Mouse (Mus musculus) kidney, postnatal 0 days (tissue): ENCODE measurements around the gene Itm2b. TPM values are rescaled to one million over a fixed set of nuclear protein-coding genes. Genes with fewer than 3 reads are reported as not detected.

ENCODE experiments used
- ATAC-seq: fragments of 200-750 bp; cut with Nextera tagmentation; replicated peaks from 2 replicates; pipeline ENCODE4 v1.8.0; 2017; ENCODE audit warnings: low read depth, moderate number of reproducible peaks, moderate TSS enrichment, moderate library complexity; ENCODE audit not compliant: low FRiP score
- DNase-seq: peaks from one replicate; pipeline ENCODE4 v3.0.0-alpha.2; 2016; ENCODE audit warnings: low spot score
- H3K27ac ChIP-seq: fragments of 300-500 bp; sonication (generic); 2 replicates; pipeline ENCODE4 v1.5.1; 2014; ENCODE audit warnings: mild to moderate bottlenecking
- H3K27me3 ChIP-seq: fragments of 300-500 bp; sonication (generic); 2 replicates; pipeline ENCODE4 v1.6.1; 2014; ENCODE audit warnings: low read length, mixed read lengths; ENCODE audit not compliant: insufficient read depth
- H3K36me3 ChIP-seq: fragments of 300-500 bp; sonication (generic); 2 replicates; pipeline ENCODE4 v1.6.1; 2014; ENCODE audit warnings: low read length, mixed read lengths; ENCODE audit not compliant: insufficient read depth
- H3K4me1 ChIP-seq: fragments of 300-500 bp; sonication (generic); replicated peaks from 2 replicates; pipeline ENCODE4 v1.6.1; 2014; ENCODE audit warnings: antibody characterized with exemption, low read length, mixed read lengths; ENCODE audit not compliant: insufficient read depth
- H3K4me2 ChIP-seq: fragments of 300-500 bp; sonication (generic); 2 replicates; pipeline ENCODE4 v1.6.1; 2014; ENCODE audit warnings: mild to moderate bottlenecking, low read length, moderate library complexity, mixed read lengths
- H3K4me3 ChIP-seq: fragments of 300-500 bp; sonication (generic); replicated peaks from 2 replicates; pipeline ENCODE4 v1.5.1; 2014; ENCODE audit warnings: low read depth, low read length
- H3K9ac ChIP-seq: fragments of 300-500 bp; sonication (generic); 2 replicates; pipeline ENCODE4 v1.6.1; 2014; ENCODE audit warnings: low read depth, low read length
- H3K9me3 ChIP-seq: fragments of 300-500 bp; sonication (generic); replicated peaks from 2 replicates; pipeline ENCODE4 v1.6.1; 2016; ENCODE audit warnings: low read length, inconsistent platforms, mixed read lengths
- CTCF ChIP-seq: IDR thresholded peaks from 2 replicates; pipeline ENCODE4 v1.5.1; 2016; ENCODE audit warnings: antibody characterized with exemption, low read depth, mild to moderate bottlenecking, moderate library complexity
- WGBS: fragments of 180-500 bp; shearing (Covaris S2); extraction: QIAGEN DNeasy Blood & Tissue Kit; methylation state at CpG from one replicate; pipeline ENCODE4 v1.1.7; 2014; 5-methylcytosine and 5-hydroxymethylcytosine counted together
- polyA plus RNA-seq: library from polyadenylated mRNA; unstranded; fragments of >200 nt; fragmentation: Nextera tagmentation; extraction: Ambion mirVana; gene quantifications from 2 replicates; pipeline ENCODE4 v1.2.1, GENCODE M21; 2015

The Itm2b gene
- polyA plus RNA-seq, 1 experiment from 2014 or later = 1,975 TPM

DNA sequence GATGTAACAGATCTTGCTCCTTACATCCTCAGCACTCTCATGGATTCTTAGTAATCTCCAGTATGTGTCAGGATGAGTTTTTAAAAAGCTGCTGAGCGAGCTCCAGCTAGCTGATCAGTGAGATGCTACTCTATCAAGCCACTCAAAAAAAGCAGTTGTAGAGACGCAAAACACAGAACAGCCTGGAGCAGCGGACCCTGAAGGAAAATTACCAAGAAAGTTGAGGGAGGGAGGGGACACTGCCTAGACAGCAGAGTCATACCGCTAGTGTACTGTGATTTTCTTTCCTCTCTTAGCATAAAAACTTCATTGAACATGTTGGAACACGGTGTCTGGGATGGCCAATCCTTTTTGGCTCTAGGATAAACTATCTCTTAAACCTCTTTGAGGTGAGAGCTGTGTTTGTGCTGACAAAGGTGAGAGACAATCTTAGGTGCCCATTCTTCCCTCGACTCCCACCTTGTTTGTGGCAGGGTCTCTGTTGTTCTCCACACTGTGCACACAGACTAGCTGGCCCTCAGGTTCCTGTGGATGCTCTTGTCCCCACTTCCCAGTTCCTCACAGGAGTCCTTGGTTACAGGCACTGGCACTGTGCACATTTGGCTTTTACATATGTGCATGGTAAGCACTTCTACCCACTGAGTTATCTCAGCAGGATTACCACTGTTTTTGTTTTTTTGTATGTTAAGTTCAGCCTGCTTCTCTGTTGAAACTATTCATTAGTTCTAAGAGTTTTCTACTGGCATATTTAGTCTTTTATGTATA is 48.6 kb downstream of the Itm2b start:
- Histone ChIP-seq H3K9me3 (no peaks in the 10 kb centered on the region), H3K36me3 (no peaks in the 10 kb centered on the region), H3K4me2 (no peak overlapping the region), H3K9ac (no peak overlapping the region), H3K4me1 (no peaks in the 10 kb centered on the region), H3K27ac (no peak overlapping the region), H3K4me3 (no peak overlapping the region), H3K27me3 (no peaks in the 10 kb centered on the region)
- WGBS = 63% methylated on average over 6 of the region's 6 CpGs
- TF ChIP-seq CTCF = no peak
- DNase-seq (no peak), ATAC-seq (no peak)

DNA sequence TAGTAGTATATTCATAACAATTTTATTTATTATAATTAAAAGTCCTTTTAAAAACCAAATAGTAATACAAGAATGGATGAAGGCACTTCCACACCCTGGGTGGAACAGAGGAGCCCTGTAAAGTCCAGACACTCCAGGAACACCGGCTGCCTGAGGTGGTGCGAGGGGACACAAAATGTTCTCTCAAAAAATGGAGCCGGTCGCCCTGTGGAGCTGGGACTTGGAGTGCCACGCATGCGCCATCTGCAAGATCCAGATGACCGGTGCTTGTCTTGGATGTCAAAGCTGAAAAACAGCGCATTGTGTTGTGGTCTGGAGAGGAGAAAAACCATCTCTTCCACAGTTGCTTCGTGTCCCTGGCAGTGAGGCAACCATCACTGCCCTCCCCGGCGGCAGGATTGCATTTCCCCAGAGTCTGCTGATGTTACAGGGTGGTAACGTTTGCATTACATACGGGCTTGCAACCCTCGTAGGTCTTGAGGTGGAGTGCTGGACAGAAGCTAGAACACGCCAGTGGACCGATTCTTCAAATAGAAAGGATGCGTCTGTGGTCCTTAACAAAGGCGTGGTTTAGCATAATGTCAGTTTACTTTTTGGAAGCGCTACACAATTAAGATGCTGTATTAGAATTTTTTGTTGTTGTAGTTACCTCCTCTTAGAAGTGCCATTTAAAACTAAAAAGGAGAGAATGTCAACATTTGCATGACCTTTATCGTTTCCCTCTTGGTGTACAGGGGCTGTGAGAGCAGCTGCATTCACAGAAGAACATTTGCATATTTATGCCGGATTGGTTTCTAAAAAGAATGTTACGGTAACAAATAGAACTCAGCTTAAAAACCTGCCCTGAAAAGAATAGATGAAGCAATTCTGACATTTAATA is 49.9 kb downstream of the Itm2b start:
- TF ChIP-seq CTCF = no peak
- DNase-seq (no peak), ATAC-seq (no peak)
- H3K4me3 ChIP-seq = no peak overlapping the region
- 82% methylated on average over 22 of the region's 22 CpGs for WGBS
- no peaks in the 10 kb centered on the region for H3K27me3 ChIP-seq
- no peaks in the 10 kb centered on the region for H3K36me3 ChIP-seq
- no peaks in the 10 kb centered on the region for H3K4me1 ChIP-seq
- no peak overlapping the region for H3K9ac ChIP-seq
- no peaks in the 10 kb centered on the region for H3K9me3 ChIP-seq
- no peak overlapping the region for H3K27ac ChIP-seq
- no peak overlapping the region for H3K4me2 ChIP-seq

DNA sequence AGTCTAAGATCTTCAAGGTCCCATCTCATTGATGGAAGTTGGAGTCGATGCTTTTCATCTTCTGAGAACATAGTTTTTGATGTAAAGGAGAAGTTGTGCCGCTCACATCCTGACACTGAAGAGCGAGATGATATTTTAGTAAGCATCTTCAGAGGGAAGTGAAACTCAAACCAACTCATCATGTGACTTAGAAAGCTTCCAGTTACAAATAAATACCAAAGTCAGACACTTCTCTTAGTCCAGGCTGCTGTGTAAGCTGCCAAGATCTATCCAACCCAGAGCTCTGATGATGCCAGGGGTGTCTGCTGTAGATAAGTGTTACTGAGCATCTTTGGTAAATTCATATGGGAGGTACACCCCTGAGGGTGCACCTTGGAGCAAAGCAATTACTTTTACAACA is 51.2 kb downstream of the Itm2b start:
- H3K9ac ChIP-seq = no peak overlapping the region
- TF ChIP-seq CTCF = no peak
- no peaks in the 10 kb centered on the region for H3K4me1 ChIP-seq
- WGBS = 85% methylated on average over 3 of the region's 3 CpGs
- H3K4me3 ChIP-seq = no peak overlapping the region
- no peak for ATAC-seq
- no peaks in the 10 kb centered on the region for H3K36me3 ChIP-seq
- no peak overlapping the region for H3K27ac ChIP-seq
- DNase-seq = no peak
- H3K27me3 ChIP-seq = no peaks in the 10 kb centered on the region
- H3K4me2 ChIP-seq = no peak overlapping the region
- H3K9me3 ChIP-seq = no peaks in the 10 kb centered on the region

DNA sequence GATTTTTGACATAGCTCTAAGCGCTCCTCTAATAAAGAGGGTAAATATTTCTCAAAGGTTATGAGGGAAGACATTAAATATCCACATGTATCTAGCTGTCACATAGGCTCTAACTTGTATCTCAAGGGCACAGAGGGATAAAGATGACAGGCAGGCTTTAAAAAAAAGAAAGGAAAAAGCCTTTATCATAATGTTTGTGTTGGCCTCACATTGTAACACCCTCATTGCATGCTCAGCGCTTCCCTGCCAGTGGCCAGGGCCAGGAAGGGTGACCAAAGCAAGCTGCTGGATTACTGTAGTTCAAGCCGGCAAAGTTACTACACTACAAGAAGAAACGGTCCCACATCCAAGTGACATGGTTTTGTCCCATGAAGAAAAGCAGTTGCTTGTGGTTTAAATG is 53.7 kb downstream of the Itm2b start:
- Histone ChIP-seq H3K9me3 (no peaks in the 10 kb centered on the region), H3K4me1 (0 out of 2 replicates have a peak, but pooled peaks cover 4% of the 10 kb centered on the region), H3K4me2 (no peak overlapping the region), H3K27ac (no peak overlapping the region), H3K27me3 (no peaks in the 10 kb centered on the region), H3K36me3 (no peaks in the 10 kb centered on the region), H3K4me3 (no peak overlapping the region), H3K9ac (no peak overlapping the region)
- peak; percentile 60 for DNase-seq
- 62% methylated on average over 4 of the region's 4 CpGs for WGBS
- TF ChIP-seq CTCF = no peak
- no peak for ATAC-seq

DNA sequence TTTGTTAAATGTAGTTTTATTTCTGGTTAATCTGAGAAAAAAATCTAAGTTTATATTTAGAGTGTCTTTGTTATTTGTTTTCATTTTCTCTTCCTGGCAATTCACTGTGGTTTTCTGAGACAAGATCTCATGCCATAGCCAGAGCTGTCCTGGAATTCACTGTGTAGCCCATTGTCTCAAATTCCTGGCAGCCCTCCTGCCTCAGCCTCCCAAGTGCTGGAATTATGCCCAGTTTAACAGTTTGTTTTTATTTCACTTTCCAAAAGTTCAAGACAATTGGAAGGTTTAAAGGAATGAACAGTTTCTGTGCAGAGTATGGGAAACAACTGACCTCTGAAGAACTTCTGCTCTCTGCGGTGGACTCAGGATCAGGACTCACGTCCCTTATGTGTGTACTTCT is 55.2 kb downstream of the Itm2b start:
- no peaks in the 10 kb centered on the region for H3K9me3 ChIP-seq
- ATAC-seq = no peak
- no peak for TF ChIP-seq CTCF
- no peak overlapping the region for H3K4me2 ChIP-seq
- H3K4me3 ChIP-seq = no peak overlapping the region
- no peak for DNase-seq
- 0 out of 2 replicates have a peak, but pooled peaks cover 4% of the 10 kb centered on the region for H3K4me1 ChIP-seq
- H3K36me3 ChIP-seq = no peaks in the 10 kb centered on the region
- H3K27me3 ChIP-seq = no peaks in the 10 kb centered on the region
- 89% methylated on average over 2 of the region's 2 CpGs for WGBS
- H3K27ac ChIP-seq = no peak overlapping the region
- H3K9ac ChIP-seq = no peak overlapping the region

DNA sequence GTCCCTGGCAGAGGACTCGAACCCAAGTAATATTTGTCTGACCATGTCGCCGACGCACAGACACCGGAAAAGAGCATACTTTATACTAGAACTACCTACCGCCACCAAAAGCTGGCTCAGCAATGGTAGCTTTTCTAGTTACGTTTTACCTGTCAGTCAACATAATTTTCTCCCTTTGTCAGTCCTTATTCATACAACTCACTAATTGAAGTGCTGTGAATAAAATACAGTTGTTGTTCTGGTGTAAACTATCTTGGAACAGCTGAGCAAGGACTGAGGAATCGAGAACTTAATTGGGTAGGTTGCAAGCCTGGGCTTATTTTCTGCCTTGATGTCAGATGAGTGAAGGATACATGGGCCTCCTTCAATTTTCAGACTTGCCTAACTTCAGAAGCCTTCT is 58.6 kb downstream of the Itm2b start:
- 6% methylated on average over 8 of the region's 8 CpGs for WGBS
- Histone ChIP-seq H3K9ac (peak overlapping the region; percentile 90), H3K4me3 (peak overlapping the region; percentile 98), H3K9me3 (no peaks in the 10 kb centered on the region), H3K27ac (peak overlapping the region; percentile 90), H3K36me3 (no peaks in the 10 kb centered on the region), H3K4me2 (peak overlapping the region; percentile 89), H3K4me1 (peaks cover 4% of the 10 kb centered on the region; the same call in 1 of the 2 replicates), H3K27me3 (no peaks in the 10 kb centered on the region)
- DNase-seq (no peak), ATAC-seq (no peak)
- no peak for TF ChIP-seq CTCF
